Mouse (Mus musculus): ENCODE data around the gene Zc3h18.

GRCm38 (mm10) chr8:122330446-122331133 lies 45.8 kb upstream of the Zc3h18 start:
- TF ChIP-seq CTCF (IDR thresholded peaks at IDR 0.05) (no peak), EP300 (IDR thresholded peaks at IDR 0.05) (no peak)
